Mouse (Mus musculus): ENCODE measurements at regions not wholly inside any gene's neighbourhood (a gene's known extent, or its start where the extent isn't known, plus 50 kb on each side); places are given as distances from the start of the nearest gene placed in this dataset.
A peak's percentile ranks its signal among the peaks of the same experiment; 100 is the strongest.

DNA sequence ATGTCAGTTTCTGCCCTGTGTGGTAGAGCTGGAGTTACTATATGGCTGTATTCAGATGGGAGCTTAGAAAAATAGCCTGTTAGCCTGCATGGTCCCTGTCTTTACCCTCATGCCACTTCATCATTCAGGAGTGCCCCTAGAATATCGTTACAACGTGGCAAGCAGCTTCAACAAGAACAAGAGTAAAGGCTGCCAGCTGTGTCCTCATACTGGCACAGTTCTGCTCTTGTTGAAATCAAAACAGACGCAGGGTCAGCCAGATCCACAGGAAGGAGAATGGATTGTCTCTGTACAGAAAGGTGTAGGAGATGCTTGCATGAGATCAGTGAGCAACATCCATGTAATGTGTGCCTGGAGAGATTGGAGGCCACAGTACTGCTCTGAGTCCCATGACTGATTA lies 122.4 kb upstream of the Jade1 start:
- no peak for ATAC-seq (ENCODE audit: insufficient number of reproducible peaks, insufficient read depth, low FRiP score, low TSS enrichment)
- no peak overlapping the region for H3K4me2 ChIP-seq (replicated peaks)
- H3K27ac ChIP-seq: no peak overlapping the region
- no peaks in the 10 kb centered on the region for H3K9me3 ChIP-seq
- no peak overlapping the region for H3K4me3 ChIP-seq
- 74% methylated on average over 3 of the region's 3 CpGs for WGBS
- no peaks in the 10 kb centered on the region for H3K27me3 ChIP-seq
- no peak overlapping the region for H3K9ac ChIP-seq
- H3K4me1 ChIP-seq: 0 out of 2 replicates have a peak, but pooled peaks cover 3% of the 10 kb centered on the region
- H3K36me3 ChIP-seq: no peaks in the 10 kb centered on the region

DNA sequence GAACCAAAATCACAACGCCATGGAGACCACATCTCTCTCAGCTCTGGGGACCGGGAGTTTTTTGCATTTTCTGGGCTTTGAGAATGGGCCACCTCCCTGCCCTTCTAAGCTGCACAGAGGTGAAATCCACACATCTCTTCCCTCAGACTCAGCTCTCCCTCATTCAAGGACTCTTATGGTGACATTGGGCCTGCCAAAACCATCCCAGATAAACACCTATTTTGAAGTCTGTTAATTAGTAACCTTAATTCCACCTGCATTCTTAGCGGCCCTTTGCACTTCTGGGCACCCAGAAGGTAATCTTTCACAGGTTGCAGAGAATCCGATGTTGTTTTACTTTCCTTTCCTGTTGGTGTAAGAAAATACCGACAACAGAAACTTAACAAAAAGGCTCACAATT lies 123.2 kb upstream of the Jade1 start:
- Histone ChIP-seq H3K27ac (no peak overlapping the region), H3K36me3 (no peaks in the 10 kb centered on the region), H3K4me2 (replicated peaks) (no peak overlapping the region), H3K4me3 (no peak overlapping the region), H3K4me1 (0 out of 2 replicates have a peak, but pooled peaks cover 3% of the 10 kb centered on the region), H3K27me3 (no peaks in the 10 kb centered on the region), H3K9me3 (no peaks in the 10 kb centered on the region), H3K9ac (no peak overlapping the region)
- WGBS: 77% methylated on average over 5 of the region's 5 CpGs
- no peak for ATAC-seq (ENCODE audit: insufficient number of reproducible peaks, insufficient read depth, low FRiP score, low TSS enrichment)

DNA sequence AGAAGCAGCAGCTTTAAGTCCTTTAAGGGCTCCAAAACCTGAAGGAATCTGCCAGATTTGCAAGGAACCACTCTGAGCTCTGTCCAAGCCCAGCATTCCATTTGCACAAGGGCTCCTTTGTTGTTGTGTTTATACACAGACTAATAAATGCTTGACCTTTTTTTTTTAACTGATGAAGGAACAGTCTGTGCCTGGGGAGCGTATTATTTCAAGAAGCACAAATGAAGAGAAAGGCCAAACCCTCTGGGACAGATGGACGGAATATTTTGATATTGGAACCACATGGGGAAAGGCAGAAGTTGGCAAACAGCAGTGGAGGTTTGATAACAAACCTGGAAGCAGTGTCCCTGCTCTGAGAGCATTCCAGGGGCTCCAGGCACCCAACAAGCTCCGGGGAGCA lies 125.3 kb upstream of the Jade1 start:
- H3K4me2 ChIP-seq (replicated peaks): no peak overlapping the region
- no peaks in the 10 kb centered on the region for H3K27me3 ChIP-seq
- ATAC-seq (ENCODE audit: insufficient number of reproducible peaks, insufficient read depth, low FRiP score, low TSS enrichment): no peak
- H3K36me3 ChIP-seq: no peaks in the 10 kb centered on the region
- no peaks in the 10 kb centered on the region for H3K9me3 ChIP-seq
- WGBS: 22% methylated on average over 3 of the region's 3 CpGs
- H3K4me3 ChIP-seq: no peak overlapping the region
- no peak overlapping the region for H3K9ac ChIP-seq
- H3K4me1 ChIP-seq: 0 out of 2 replicates have a peak, but pooled peaks cover 3% of the 10 kb centered on the region
- H3K27ac ChIP-seq: no peak overlapping the region

DNA sequence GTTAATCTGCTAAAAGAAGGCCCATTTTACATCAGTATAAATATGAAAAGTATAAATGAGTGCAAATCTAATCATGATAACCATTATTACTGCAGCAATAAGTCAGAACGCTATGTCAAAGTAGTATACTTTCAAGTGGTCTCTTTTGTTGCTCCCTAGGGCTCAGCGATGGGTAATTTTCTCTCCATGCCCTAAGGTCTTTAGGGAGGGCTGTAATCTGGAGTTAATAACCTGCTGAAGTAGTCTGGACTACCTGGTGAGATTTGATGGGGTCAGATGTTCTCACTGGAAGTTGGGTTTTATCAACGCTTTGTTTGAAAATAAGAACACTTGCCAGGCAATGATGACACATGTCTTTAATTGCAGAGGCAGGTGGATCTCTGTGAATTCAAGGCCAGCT lies 128.6 kb upstream of the Jade1 start:
- WGBS: 66% methylated on average over 3 of the region's 3 CpGs
- H3K9me3 ChIP-seq: no peaks in the 10 kb centered on the region
- ATAC-seq (ENCODE audit: insufficient number of reproducible peaks, insufficient read depth, low FRiP score, low TSS enrichment): no peak
- peaks cover 16% of the 10 kb centered on the region for H3K4me1 ChIP-seq
- no peak overlapping the region for H3K9ac ChIP-seq
- 0 out of 2 replicates have a peak, but pooled peaks cover 2% of the 10 kb centered on the region for H3K27me3 ChIP-seq
- no peak overlapping the region for H3K4me2 ChIP-seq (replicated peaks)
- H3K27ac ChIP-seq: no peak overlapping the region
- no peaks in the 10 kb centered on the region for H3K36me3 ChIP-seq
- no peak overlapping the region for H3K4me3 ChIP-seq

DNA sequence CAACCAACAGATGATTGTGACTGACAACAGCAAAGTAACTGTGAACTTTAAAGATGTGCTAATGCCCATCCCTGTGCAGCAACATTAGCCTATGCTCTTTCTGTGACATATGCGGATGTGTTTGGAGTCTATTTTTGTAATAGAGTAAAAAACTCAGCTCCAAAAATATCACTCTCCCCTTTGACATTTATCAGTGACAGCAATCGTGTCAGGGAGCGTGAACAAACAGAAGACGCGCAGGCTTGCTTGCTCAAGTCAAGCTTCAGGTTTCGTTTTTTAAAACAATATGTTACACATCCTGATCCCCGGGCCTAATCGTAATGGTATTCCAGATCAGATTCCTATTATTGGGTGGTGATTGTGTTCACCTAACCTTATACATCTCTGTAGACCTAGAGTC lies 129.7 kb upstream of the Jade1 start:
- Histone ChIP-seq H3K36me3 (no peaks in the 10 kb centered on the region), H3K4me2 (replicated peaks) (no peak overlapping the region), H3K27ac (no peak overlapping the region), H3K9me3 (no peaks in the 10 kb centered on the region), H3K27me3 (0 out of 2 replicates have a peak, but pooled peaks cover 2% of the 10 kb centered on the region), H3K9ac (no peak overlapping the region), H3K4me3 (no peak overlapping the region), H3K4me1 (peaks cover 16% of the 10 kb centered on the region)
- WGBS: 76% methylated on average over 8 of the region's 8 CpGs
- no peak for ATAC-seq (ENCODE audit: insufficient number of reproducible peaks, insufficient read depth, low FRiP score, low TSS enrichment)

DNA sequence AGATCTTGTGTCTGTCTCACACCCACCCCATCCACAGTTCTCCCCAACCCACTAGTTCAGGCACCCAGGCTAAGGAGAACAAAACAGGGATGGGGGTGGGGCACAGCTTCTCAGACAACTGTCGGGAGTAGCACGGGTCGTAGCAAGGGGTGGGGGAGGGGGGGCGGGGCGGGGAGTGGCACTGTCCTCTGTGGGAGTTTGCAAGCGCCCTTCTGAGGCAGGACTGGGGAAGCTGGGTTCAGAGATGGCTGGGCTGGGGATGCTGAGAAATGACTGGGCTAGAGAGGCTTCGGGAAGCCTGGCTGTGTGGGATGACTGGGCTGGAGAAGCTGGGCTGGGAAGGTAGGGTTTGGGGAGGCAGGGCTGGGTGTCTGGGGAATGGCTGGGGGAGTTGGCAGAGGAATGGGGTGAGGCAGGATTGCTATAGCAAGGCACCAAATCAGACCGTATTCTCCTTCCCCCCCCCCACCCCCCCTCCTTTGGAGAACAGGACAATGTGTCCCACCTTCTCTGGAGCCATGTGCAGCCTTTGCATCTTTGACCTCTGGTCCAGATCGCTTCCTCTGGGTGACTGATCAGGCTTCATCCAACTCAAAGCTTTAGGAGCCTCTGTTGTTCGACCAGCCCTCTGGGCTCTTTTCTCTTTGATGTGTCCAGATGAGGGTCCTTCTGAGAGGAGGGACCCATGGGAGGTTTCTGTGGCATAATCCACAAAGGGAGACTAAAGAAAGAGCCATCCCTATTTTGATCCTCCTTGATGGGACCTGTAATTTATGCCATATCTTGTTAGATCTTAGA lies 131.2 kb upstream of the Jade1 start:
- no peak overlapping the region for H3K4me2 ChIP-seq (replicated peaks)
- no peak overlapping the region for H3K27ac ChIP-seq
- no peaks in the 10 kb centered on the region for H3K36me3 ChIP-seq
- no peak overlapping the region for H3K4me3 ChIP-seq
- 0 out of 2 replicates have a peak, but pooled peaks cover 2% of the 10 kb centered on the region for H3K27me3 ChIP-seq
- peaks cover 12% of the 10 kb centered on the region for H3K4me1 ChIP-seq
- H3K9ac ChIP-seq: no peak overlapping the region
- 20% methylated on average over 10 of the region's 10 CpGs for WGBS
- H3K9me3 ChIP-seq: no peaks in the 10 kb centered on the region
- ATAC-seq (ENCODE audit: insufficient number of reproducible peaks, insufficient read depth, low FRiP score, low TSS enrichment): peak; percentile 41; the same call in 1 of the 2 replicates

DNA sequence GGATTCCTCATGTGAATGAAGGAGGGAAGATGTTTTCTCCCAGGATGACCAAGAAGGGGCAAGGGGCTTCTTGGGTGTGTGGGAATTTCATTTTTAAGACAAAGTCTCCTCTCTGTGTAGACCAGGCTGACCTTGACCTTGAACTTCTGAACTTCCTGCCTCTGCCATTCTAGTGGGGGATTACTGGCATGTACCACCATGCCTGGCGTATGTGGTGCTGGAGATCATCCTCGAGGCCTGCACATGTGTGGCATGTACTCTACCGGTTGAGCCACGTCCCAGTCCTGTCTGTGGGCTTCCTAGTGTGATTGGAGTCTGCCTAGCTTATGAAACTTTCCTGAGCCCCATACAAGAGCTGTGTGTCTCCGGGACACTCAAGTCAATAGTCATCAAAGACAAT lies 131.9 kb upstream of the Jade1 start:
- no peak overlapping the region for H3K9ac ChIP-seq
- no peaks in the 10 kb centered on the region for H3K36me3 ChIP-seq
- peaks cover 12% of the 10 kb centered on the region for H3K4me1 ChIP-seq
- H3K4me3 ChIP-seq: no peak overlapping the region
- H3K27ac ChIP-seq: no peak overlapping the region
- peak; percentile 15; the same call in 1 of the 2 replicates for ATAC-seq (ENCODE audit: insufficient number of reproducible peaks, insufficient read depth, low FRiP score, low TSS enrichment)
- H3K4me2 ChIP-seq (replicated peaks): no peak overlapping the region
- 66% methylated on average over 5 of the region's 5 CpGs for WGBS
- H3K9me3 ChIP-seq: no peaks in the 10 kb centered on the region
- 0 out of 2 replicates have a peak, but pooled peaks cover 2% of the 10 kb centered on the region for H3K27me3 ChIP-seq

DNA sequence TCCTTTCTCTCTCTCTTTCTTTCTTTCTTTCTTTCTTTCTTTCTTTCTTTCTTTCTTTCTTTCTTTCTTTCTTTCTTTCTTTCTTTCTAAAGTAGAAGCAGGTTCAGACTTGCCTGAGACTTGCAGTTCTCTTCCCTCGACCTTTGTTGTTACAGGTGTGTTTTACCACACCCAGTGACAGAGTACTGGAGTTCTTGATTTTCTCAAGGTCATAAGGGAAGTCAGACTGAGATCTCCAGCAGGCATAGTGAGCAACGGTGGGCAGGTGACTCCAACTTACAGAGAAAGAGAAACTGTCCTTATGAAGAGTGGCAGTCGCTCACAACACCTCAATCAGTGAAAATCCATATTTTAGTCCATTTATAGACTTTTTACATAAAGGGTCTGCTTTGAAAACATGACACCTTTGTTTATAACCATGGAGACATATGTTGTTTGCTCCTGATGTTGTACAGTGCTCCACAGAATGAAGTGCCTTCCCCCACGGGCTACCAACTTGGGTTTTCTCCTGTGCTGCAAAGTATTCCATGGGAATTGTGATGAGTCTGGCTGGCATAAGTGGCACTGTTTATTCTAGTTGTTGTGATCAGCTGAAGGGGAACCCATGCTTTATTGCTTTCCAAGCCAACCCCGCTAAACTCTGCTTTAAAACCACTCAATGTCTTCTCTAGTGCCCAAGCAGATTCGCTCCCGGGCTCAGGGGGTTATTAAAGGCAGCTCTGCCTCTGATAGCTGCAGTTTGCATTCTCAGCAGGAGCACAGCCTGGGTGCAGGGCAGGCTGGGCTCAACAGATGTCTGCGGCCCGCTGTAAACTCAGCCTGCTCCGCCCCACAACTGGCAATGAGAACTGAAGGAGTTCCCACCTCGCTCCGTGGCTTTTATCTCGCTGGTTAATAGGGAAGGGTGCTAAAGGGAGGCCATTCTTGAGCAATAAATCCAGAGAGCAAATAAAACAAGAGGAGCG lies 132.6 kb upstream of the Jade1 start:
- Histone ChIP-seq H3K27me3 (0 out of 2 replicates have a peak, but pooled peaks cover 2% of the 10 kb centered on the region), H3K9me3 (no peaks in the 10 kb centered on the region), H3K9ac (no peak overlapping the region), H3K36me3 (no peaks in the 10 kb centered on the region), H3K4me1 (peaks cover 12% of the 10 kb centered on the region), H3K4me3 (no peak overlapping the region), H3K4me2 (replicated peaks) (no peak overlapping the region), H3K27ac (no peak overlapping the region)
- 27% methylated on average over 14 of the region's 14 CpGs for WGBS
- no peak for ATAC-seq (ENCODE audit: insufficient number of reproducible peaks, insufficient read depth, low FRiP score, low TSS enrichment)

DNA sequence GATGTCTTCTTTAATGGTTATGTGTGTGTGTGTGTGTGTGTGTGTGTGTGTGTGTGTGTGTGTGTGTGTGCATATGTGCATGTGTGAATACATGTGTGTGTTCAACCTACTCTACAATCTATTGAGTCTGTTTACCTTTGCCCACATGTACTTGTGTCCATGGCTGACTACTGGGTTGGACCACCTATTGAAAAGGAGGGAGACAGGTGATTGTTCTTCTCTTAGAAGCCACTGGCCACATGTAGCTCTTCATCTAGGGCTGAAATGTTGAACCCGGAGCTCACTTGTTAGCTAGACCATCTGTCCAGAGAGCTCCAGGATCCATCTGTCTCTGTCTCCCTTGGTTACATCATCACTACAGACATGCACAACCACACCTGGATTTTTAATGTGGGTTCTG lies 141.8 kb upstream of the Jade1 start:
- H3K9ac ChIP-seq: no peak overlapping the region
- no peaks in the 10 kb centered on the region for H3K36me3 ChIP-seq
- no peak overlapping the region for H3K4me2 ChIP-seq (replicated peaks)
- no peak overlapping the region for H3K4me3 ChIP-seq
- ATAC-seq (ENCODE audit: insufficient number of reproducible peaks, insufficient read depth, low FRiP score, low TSS enrichment): no peak
- no peaks in the 10 kb centered on the region for H3K9me3 ChIP-seq
- 92% methylated on average over 1 of the region's 1 CpGs for WGBS
- 0 out of 2 replicates have a peak, but pooled peaks cover 6% of the 10 kb centered on the region for H3K4me1 ChIP-seq
- H3K27me3 ChIP-seq: no peaks in the 10 kb centered on the region
- H3K27ac ChIP-seq: no peak overlapping the region

DNA sequence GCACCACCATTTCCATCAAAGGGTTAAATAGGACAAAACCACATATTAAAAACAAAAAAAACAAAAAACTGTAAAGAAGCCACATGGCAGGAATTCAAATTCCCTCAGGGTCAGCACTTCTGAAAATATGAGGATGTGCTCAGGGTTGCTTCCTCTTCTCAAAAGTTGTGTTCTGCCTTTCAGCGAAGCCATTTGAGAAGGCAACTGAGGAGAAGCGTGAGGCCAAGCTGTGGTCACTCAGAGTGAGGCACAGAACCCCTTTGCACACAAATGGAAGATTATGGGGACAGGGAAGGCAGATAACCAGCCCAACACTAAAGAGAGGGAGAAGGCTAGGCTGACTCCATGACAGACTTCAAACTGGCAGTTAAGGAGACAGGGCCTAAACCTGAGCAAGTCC lies 142.8 kb upstream of the Jade1 start:
- Histone ChIP-seq H3K9me3 (no peaks in the 10 kb centered on the region), H3K4me2 (replicated peaks) (no peak overlapping the region), H3K36me3 (no peaks in the 10 kb centered on the region), H3K27ac (no peak overlapping the region), H3K4me3 (no peak overlapping the region), H3K27me3 (no peaks in the 10 kb centered on the region), H3K9ac (no peak overlapping the region), H3K4me1 (0 out of 2 replicates have a peak, but pooled peaks cover 6% of the 10 kb centered on the region)
- WGBS: 81% methylated on average over 2 of the region's 2 CpGs
- ATAC-seq (ENCODE audit: insufficient number of reproducible peaks, insufficient read depth, low FRiP score, low TSS enrichment): no peak

DNA sequence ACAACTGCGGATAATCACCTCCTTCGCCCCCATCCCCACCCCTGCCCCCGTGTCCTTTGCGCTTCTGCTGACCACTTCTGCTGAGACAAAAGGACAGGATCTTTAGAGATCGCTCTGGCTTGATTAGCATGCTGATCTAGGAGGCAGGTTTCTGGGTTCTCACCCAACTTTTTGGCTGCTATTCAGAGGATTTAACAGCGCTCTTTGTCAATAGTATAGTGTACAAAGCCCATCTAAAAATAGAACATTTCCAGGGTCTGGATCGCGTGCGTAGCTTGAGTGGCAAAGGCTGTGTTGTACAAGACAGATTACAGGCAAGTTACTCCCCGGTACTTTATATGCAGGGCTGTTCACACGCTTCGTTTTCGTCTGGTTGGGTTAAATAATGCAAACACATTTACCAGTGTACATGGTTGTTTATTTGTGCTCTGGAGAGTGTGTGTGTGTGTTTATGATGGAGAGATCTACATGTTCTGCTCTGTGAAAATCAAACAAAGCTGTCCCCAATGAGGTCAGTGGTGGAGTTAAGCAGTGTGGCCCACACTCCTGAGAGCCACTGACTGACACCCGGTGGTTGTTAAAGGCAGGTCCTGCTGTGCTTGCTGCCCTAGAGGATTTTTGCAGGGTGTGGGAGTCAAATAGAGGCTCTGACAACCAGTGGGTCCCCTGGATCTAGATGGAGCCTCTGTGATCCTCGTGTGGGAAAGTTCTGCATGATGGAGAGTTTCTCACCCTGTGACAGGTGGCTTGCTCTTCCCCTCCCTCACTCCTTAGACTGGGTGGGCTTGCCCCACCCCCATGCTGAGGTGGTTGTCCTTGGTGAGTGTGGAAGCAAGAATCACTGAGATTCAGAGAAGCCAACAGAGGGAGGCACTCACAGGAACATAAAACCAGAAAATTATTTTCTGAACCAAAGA lies 146.5 kb upstream of the Jade1 start:
- Histone ChIP-seq H3K4me2 (replicated peaks) (peak overlapping the region; percentile 49), H3K36me3 (no peaks in the 10 kb centered on the region), H3K27me3 (no peaks in the 10 kb centered on the region), H3K9me3 (no peaks in the 10 kb centered on the region), H3K27ac (no peak overlapping the region), H3K4me1 (0 out of 2 replicates have a peak, but pooled peaks cover 6% of the 10 kb centered on the region), H3K9ac (no peak overlapping the region), H3K4me3 (peak overlapping the region; percentile 31)
- ATAC-seq (ENCODE audit: insufficient number of reproducible peaks, insufficient read depth, low FRiP score, low TSS enrichment): no peak
- WGBS: 26% methylated on average over 15 of the region's 15 CpGs
